Mouse (Mus musculus): Measurements from ENCODE around the gene Snrpd3. TPM values are rescaled to one million over a fixed set of nuclear protein-coding genes. Genes with fewer than 3 reads are reported as not detected.
"Not testable (repeated sequence)": the region's sequence is repeated elsewhere in the genome, so short reads cannot be mapped to it uniquely, and the experiment has no call there.

Gene Snrpd3
- polyA plus RNA-seq, 1 experiment from 2014 or later = 139 TPM

GRCm38 (mm10) chr10:75505130-75505495 is 12.2 kb upstream of the Snrpd3 start:
- Histone ChIP-seq H3K4me3 (no peak overlapping the region), H3K27ac (no peak overlapping the region), H3K4me1 (peaks cover 6% of the 10 kb centered on the region), H3K9me3 (no peaks in the 10 kb centered on the region), H3K36me3 (peaks cover 42% of the 10 kb centered on the region), H3K27me3 (ENCODE audit: insufficient read depth, poor library complexity, severe bottlenecking) (no peaks in the 10 kb centered on the region)
- no peak for DNase-seq (ENCODE audit: low spot score)
- WGBS = 67% methylated on average over 3 of the region's 3 CpGs

GRCm38 (mm10) chr10:75505928-75506327 is 11.4 kb upstream of the Snrpd3 start:
- not testable (repeated sequence) for H3K27me3 ChIP-seq (ENCODE audit: insufficient read depth, poor library complexity, severe bottlenecking); DNase-seq (ENCODE audit: low spot score); H3K27ac ChIP-seq; H3K4me3 ChIP-seq; H3K9me3 ChIP-seq; H3K4me1 ChIP-seq
- peaks cover 51% of the 10 kb centered on the region for H3K36me3 ChIP-seq
- WGBS = 89% methylated on average over 3 of the region's 3 CpGs

- H3K4me1 ChIP-seq = peaks cover 11% of the 10 kb centered on the region; the same call in 1 of the 2 replicates
- no peak overlapping the region for H3K4me3 ChIP-seq
- no peaks in the 10 kb centered on the region for H3K9me3 ChIP-seq
- 89% methylated on average over 7 of the region's 7 CpGs for WGBS
- peaks cover 63% of the 10 kb centered on the region for H3K36me3 ChIP-seq
- no peak overlapping the region for H3K27ac ChIP-seq
- DNase-seq (ENCODE audit: low spot score) = no peak
- H3K27me3 ChIP-seq (ENCODE audit: insufficient read depth, poor library complexity, severe bottlenecking) = no peaks in the 10 kb centered on the region
Measured at GRCm38 (mm10) chr10:75510446-75510845, 6.9 kb upstream of the Snrpd3 start.

GRCm38 (mm10) chr10:75511060-75511459 is 6.3 kb upstream of the Snrpd3 start:
- DNase-seq (ENCODE audit: low spot score) = no peak
- H3K27ac ChIP-seq = no peak overlapping the region
- H3K4me1 ChIP-seq = peaks cover 18% of the 10 kb centered on the region
- H3K4me3 ChIP-seq = no peak overlapping the region
- H3K9me3 ChIP-seq = no peaks in the 10 kb centered on the region
- WGBS = 80% methylated on average over 9 of the region's 9 CpGs
- no peaks in the 10 kb centered on the region for H3K27me3 ChIP-seq (ENCODE audit: insufficient read depth, poor library complexity, severe bottlenecking)
- peaks cover 63% of the 10 kb centered on the region for H3K36me3 ChIP-seq

- Histone ChIP-seq H3K27ac (no peak overlapping the region), H3K27me3 (ENCODE audit: insufficient read depth, poor library complexity, severe bottlenecking) (no peaks in the 10 kb centered on the region), H3K4me1 (peaks cover 26% of the 10 kb centered on the region), H3K4me3 (no peak overlapping the region), H3K36me3 (peaks cover 58% of the 10 kb centered on the region), H3K9me3 (no peaks in the 10 kb centered on the region)
- 93% methylated on average over 7 of the region's 7 CpGs for WGBS
- DNase-seq (ENCODE audit: low spot score) = no peak
Measured at GRCm38 (mm10) chr10:75511897-75512296, 5.5 kb upstream of the Snrpd3 start.

- Histone ChIP-seq H3K4me3 (no peak overlapping the region), H3K4me1 (peaks cover 29% of the 10 kb centered on the region), H3K27me3 (ENCODE audit: insufficient read depth, poor library complexity, severe bottlenecking) (no peaks in the 10 kb centered on the region), H3K36me3 (peaks cover 49% of the 10 kb centered on the region), H3K9me3 (no peaks in the 10 kb centered on the region), H3K27ac (no peak overlapping the region)
- no peak for DNase-seq (ENCODE audit: low spot score)
- 87% methylated on average over 7 of the region's 7 CpGs for WGBS
Measured at GRCm38 (mm10) chr10:75512796-75513195, 4.6 kb upstream of the Snrpd3 start.

- peaks cover 42% of the 10 kb centered on the region for H3K36me3 ChIP-seq
- DNase-seq (ENCODE audit: low spot score) = no peak
- whole genome bisulfite sequencing = 87% methylated on average over 8 of the region's 8 CpGs
- H3K27ac ChIP-seq = no peak overlapping the region
- H3K4me1 ChIP-seq = peaks cover 29% of the 10 kb centered on the region
- H3K4me3 ChIP-seq = no peak overlapping the region
- no peaks in the 10 kb centered on the region for H3K27me3 ChIP-seq (ENCODE audit: insufficient read depth, poor library complexity, severe bottlenecking)
- H3K9me3 ChIP-seq = no peaks in the 10 kb centered on the region
Measured at GRCm38 (mm10) chr10:75513306-75514067, 3.9 kb upstream of the Snrpd3 start.

- H3K36me3 ChIP-seq = peaks cover 37% of the 10 kb centered on the region
- H3K27ac ChIP-seq = no peak overlapping the region
- H3K9me3 ChIP-seq = no peaks in the 10 kb centered on the region
- peaks cover 38% of the 10 kb centered on the region for H3K4me1 ChIP-seq
- no peak overlapping the region for H3K4me3 ChIP-seq
- H3K27me3 ChIP-seq (ENCODE audit: insufficient read depth, poor library complexity, severe bottlenecking) = no peaks in the 10 kb centered on the region
- no peak for DNase-seq (ENCODE audit: low spot score)
- 55% methylated on average over 7 of the region's 7 CpGs for WGBS
Measured at GRCm38 (mm10) chr10:75514361-75514760, 3.0 kb upstream of the Snrpd3 start.

GRCm38 (mm10) chr10:75515216-75516037 is 1.9 kb upstream of the Snrpd3 start:
- Histone ChIP-seq H3K4me1 (peaks cover 38% of the 10 kb centered on the region), H3K4me3 (peak overlapping the region; percentile 94), H3K9me3 (no peaks in the 10 kb centered on the region), H3K27ac (no peak overlapping the region), H3K36me3 (peaks cover 37% of the 10 kb centered on the region), H3K27me3 (ENCODE audit: insufficient read depth, poor library complexity, severe bottlenecking) (no peaks in the 10 kb centered on the region)
- whole genome bisulfite sequencing = 61% methylated on average over 4 of the region's 4 CpGs
- DNase-seq (ENCODE audit: low spot score) = no peak

GRCm38 (mm10) chr10:75516038-75516723 is 1.2 kb upstream of the Snrpd3 start:
- Histone ChIP-seq H3K4me1 (peaks cover 46% of the 10 kb centered on the region), H3K36me3 (peaks cover 37% of the 10 kb centered on the region), H3K27ac (peak overlapping the region; percentile 97), H3K9me3 (no peaks in the 10 kb centered on the region), H3K27me3 (ENCODE audit: insufficient read depth, poor library complexity, severe bottlenecking) (no peaks in the 10 kb centered on the region), H3K4me3 (peak overlapping the region; percentile 94)
- WGBS = 25% methylated on average over 8 of the region's 8 CpGs
- no peak for DNase-seq (ENCODE audit: low spot score)

GRCm38 (mm10) chr10:75516724-75517072 is 653 bp upstream of the Snrpd3 start:
- Histone ChIP-seq H3K27me3 (ENCODE audit: insufficient read depth, poor library complexity, severe bottlenecking) (no peaks in the 10 kb centered on the region), H3K36me3 (peaks cover 37% of the 10 kb centered on the region), H3K9me3 (no peaks in the 10 kb centered on the region), H3K4me3 (peak overlapping the region; percentile 94), H3K4me1 (peaks cover 45% of the 10 kb centered on the region), H3K27ac (peak overlapping the region; percentile 97)
- no peak for DNase-seq (ENCODE audit: low spot score)
- 1% methylated on average over 12 of the region's 12 CpGs for WGBS

- WGBS = under 1% methylated on average over 20 of the region's 20 CpGs
- Histone ChIP-seq H3K4me3 (peak within 1 kb of the TSS; percentile 94), H3K27ac (peak within 1 kb of the TSS; percentile 97), H3K27me3 (ENCODE audit: insufficient read depth, poor library complexity, severe bottlenecking) (no peaks in the 10 kb centered on the region), H3K9me3 (no peaks in the 10 kb centered on the region), H3K4me1 (peaks cover 42% of the 10 kb centered on the region), H3K36me3 (peaks cover 32% of the 10 kb centered on the region)
- peak; percentile 98 for DNase-seq (ENCODE audit: low spot score)
Measured at GRCm38 (mm10) chr10:75517758-75518143, 400 bp downstream of the Snrpd3 start, which contains the start of gene Gucd1. Gucd1 (minus strand) TSS chr10:75517972.

- H3K36me3 ChIP-seq = peaks cover 58% of the 10 kb centered on the region
- no peak for DNase-seq (ENCODE audit: low spot score)
- WGBS = 92% methylated on average over 5 of the region's 5 CpGs
- no peak overlapping the region for H3K4me3 ChIP-seq
- no peak overlapping the region for H3K27ac ChIP-seq
- no peaks in the 10 kb centered on the region for H3K27me3 ChIP-seq (ENCODE audit: insufficient read depth, poor library complexity, severe bottlenecking)
- H3K4me1 ChIP-seq = peaks cover 33% of the 10 kb centered on the region
- H3K9me3 ChIP-seq = no peaks in the 10 kb centered on the region
Measured at GRCm38 (mm10) chr10:75520581-75520980, 3.2 kb downstream of the Snrpd3 start.
